Mouse (Mus musculus) olfactory bulb, adult 2 months (tissue): ENCODE results near the gene Inf2.

Experiments used
- CTCF ChIP-seq: fragments of 200-500 bp; IDR thresholded peaks from 2 replicates; pipeline ENCODE4 v1.5.1; 2012; ENCODE audit warnings: low read depth, mild to moderate bottlenecking, low read length, moderate library complexity; ENCODE audit not compliant: insufficient read depth
- POLR2A ChIP-seq: fragments of 200-500 bp; IDR thresholded peaks from 2 replicates; pipeline ENCODE4 v1.6.1; 2012; ENCODE audit warnings: mild to moderate bottlenecking, low read depth, low read length, moderate library complexity; ENCODE audit not compliant: insufficient read depth

DNA sequence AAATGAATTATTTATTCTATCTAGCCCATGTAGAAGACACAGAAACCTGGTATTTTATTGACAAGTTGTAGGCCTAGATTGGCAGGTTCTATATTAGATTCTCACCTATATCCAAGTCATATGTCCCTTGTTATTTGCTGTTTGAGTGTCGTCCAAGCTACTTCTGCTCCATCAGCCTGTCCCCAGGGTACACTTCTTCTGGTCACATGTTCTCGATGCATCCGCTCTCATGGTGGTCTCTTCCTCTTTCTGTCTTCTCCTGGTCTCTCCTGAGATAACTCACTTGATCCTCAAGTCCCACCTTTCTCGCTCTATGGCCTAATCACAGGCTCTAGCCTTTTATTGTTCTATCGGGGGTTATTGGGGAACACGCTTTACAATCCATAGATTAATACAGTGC is 25.6 kb upstream of the Inf2 start:
- TF ChIP-seq POLR2A, result no peak
- TF ChIP-seq CTCF, result no peak
